Mouse (Mus musculus) embryonic facial prominence, embryonic 14.5 days (tissue): Measurements from ENCODE around the gene Nxph2. TPM values are rescaled to one million over a fixed set of nuclear protein-coding genes. Genes with fewer than 3 reads are reported as not detected.
"Not testable (repeated sequence)": the region's sequence is repeated elsewhere in the genome, so short reads cannot be mapped to it uniquely, and the experiment has no call there.

Experiments
- ATAC-seq: fragments of 200-750 bp; cut with Nextera tagmentation; 2 replicates; pipeline ENCODE4 v1.8.0; 2017; ENCODE audit warnings: low read depth, moderate number of reproducible peaks, moderate TSS enrichment
- DNase-seq: peaks from one replicate; pipeline ENCODE4 v3.0.0-alpha.2; 2015; ENCODE audit warnings: low spot score
- H3K27ac ChIP-seq: fragments of 300-500 bp; sonication (generic); replicated peaks from 2 replicates; pipeline ENCODE4 v1.5.1; 2014; ENCODE audit warnings: low read depth, mild to moderate bottlenecking, low read length, moderate library complexity
- H3K27me3 ChIP-seq: fragments of 300-500 bp; sonication (generic); replicated peaks from 2 replicates; pipeline ENCODE4 v1.6.1; 2014; ENCODE audit warnings: low read length; ENCODE audit not compliant: control insufficient read depth, insufficient read depth
- H3K36me3 ChIP-seq: fragments of 300-500 bp; sonication (generic); 2 replicates; pipeline ENCODE4 v1.6.1; 2014; ENCODE audit warnings: low read length, mixed read lengths; ENCODE audit not compliant: control insufficient read depth, insufficient read depth
- H3K4me1 ChIP-seq: fragments of 300-500 bp; sonication (generic); 2 replicates; pipeline ENCODE4 v1.6.1; 2014; ENCODE audit warnings: antibody characterized with exemption, low read length; ENCODE audit not compliant: control insufficient read depth, insufficient read depth
- H3K4me2 ChIP-seq: fragments of 300-500 bp; sonication (generic); 2 replicates; pipeline ENCODE4 v1.6.1; 2014; ENCODE audit warnings: low read depth, mild to moderate bottlenecking, low read length, moderate library complexity, mixed read lengths
- H3K4me3 ChIP-seq: fragments of 300-500 bp; sonication (generic); 2 replicates; pipeline ENCODE4 v1.5.1; 2014; ENCODE audit warnings: low read depth, mild to moderate bottlenecking, low read length
- H3K9ac ChIP-seq: fragments of 300-500 bp; sonication (generic); 2 replicates; pipeline ENCODE4 v1.6.1; 2014; ENCODE audit warnings: low read depth, mild to moderate bottlenecking, low read length, moderate library complexity, mixed read lengths
- H3K9me3 ChIP-seq: fragments of 300-500 bp; sonication (generic); 2 replicates; pipeline ENCODE4 v1.6.1; 2016; ENCODE audit warnings: low read length; ENCODE audit not compliant: control insufficient read depth
- WGBS: fragments of 180-500 bp; shearing (Covaris S2); extraction: QIAGEN DNeasy Blood & Tissue Kit; methylation state at CpG from one replicate; pipeline ENCODE4 v1.1.7; 2014; 5-methylcytosine and 5-hydroxymethylcytosine counted together
- polyA plus RNA-seq: library from polyadenylated mRNA; unstranded; fragments of >200 nt; fragmentation: Nextera tagmentation; extraction: Ambion mirVana; gene quantifications from 2 replicates; pipeline ENCODE4 v1.2.1, GENCODE M21; 2014

Nxph2 gene
- polyA plus RNA-seq, result 0.08 and 0.16 TPM in 2 replicates

DNA sequence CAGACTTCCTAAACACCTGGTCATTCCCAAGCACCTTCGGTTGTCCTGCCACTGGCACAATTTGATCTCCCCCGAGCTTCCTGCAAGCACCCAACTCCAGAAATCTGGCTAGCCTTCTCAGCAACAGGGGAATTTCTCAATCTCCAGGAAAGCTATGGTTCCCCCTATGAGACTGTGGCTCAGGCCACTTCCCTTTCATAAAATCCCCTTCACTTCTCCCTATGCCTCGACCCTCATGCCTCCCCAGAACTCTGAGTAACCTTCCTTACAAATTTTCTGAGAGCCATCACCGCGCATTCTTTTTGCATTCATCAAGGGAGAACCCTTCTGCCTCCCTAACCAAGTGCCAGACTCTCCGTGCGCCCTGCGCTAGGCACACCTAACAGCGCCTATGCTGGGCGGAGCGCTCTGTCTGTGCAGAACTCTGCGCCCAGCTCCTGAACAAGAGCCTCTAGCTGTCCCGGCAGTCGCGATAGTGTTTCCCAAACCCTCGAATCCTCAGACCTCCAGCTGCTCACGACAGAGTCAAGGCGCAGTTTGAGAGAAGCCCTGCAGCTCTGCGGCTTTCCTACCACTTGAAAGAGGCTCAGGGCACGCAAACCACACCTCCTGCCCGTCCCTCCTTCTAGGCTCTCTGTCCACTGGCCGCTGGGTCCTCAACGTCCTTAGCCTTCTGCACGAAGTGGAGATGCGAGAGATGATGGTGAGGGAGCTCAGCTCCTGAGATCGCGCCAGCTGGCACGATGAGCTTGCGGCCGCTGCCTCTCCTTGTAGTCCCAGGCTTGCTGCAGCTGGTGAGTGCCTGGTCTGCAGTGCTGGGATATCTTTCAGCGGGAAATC lies at the start of gene Nxph2:
Gene Nxph2, plus strand, starts transcription at position 501 of the 840 bp plus-strand sequence.
- no peak for ATAC-seq
- Histone ChIP-seq H3K27me3 (peaks cover 15% of the 10 kb centered on the region; the same call in 1 of the 2 replicates), H3K4me3 (peak within 1 kb of the TSS; percentile 19), H3K4me2 (peak within 1 kb of the TSS; percentile 47), H3K27ac (no peak within 1 kb of the TSS), H3K36me3 (no peaks in the 10 kb centered on the region), H3K9ac (no peak within 1 kb of the TSS), H3K9me3 (no peaks in the 10 kb centered on the region), H3K4me1 (no peaks in the 10 kb centered on the region)
- peak; percentile 13 for DNase-seq
- WGBS, result 3% methylated on average over 31 of the region's 31 CpGs

- not testable (repeated sequence) for H3K9ac ChIP-seq, H3K4me2 ChIP-seq, H3K4me3 ChIP-seq, H3K9me3 ChIP-seq, H3K27ac ChIP-seq, H3K4me1 ChIP-seq, H3K36me3 ChIP-seq, ATAC-seq, H3K27me3 ChIP-seq
- DNase-seq, result peak; percentile 16
- WGBS, result 46% methylated on average over 19 of the region's 19 CpGs
Measured at GRCm38 (mm10) chr2:23290991-23291390, 30.1 kb upstream of the Nxph2 start.

DNA sequence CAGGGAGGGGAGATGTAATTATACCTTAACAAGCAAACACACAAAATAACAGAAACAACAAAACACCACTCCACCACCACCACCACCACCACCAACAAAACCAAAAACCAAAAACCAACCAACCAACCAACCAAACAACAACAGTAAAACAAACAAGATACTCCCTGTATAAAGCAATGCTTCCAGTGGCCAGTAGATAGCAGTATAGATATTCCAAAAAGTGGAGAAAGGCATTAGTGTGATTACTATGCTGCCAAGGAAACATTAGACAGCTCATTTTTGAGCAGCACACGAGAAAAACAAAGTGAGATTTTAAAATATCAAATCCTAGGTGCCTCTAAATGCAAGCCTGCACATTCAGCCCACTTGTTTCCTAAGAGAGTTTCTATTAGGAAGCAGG lies 6.2 kb upstream of the Nxph2 start:
- H3K4me1 ChIP-seq, result no peaks in the 10 kb centered on the region
- ATAC-seq (no peak), DNase-seq (no peak)
- H3K27ac ChIP-seq, result no peak overlapping the region
- H3K9me3 ChIP-seq, result no peaks in the 10 kb centered on the region
- H3K36me3 ChIP-seq, result no peaks in the 10 kb centered on the region
- H3K27me3 ChIP-seq, result no peaks in the 10 kb centered on the region; the same call in 1 of the 2 replicates
- H3K9ac ChIP-seq, result no peak overlapping the region
- no peak overlapping the region for H3K4me2 ChIP-seq
- 8% methylated on average over 1 of the region's 1 CpGs for WGBS
- H3K4me3 ChIP-seq, result no peak overlapping the region

Other genes starting within 250 kb of the Nxph2 start
- gene Mastl, start 165.2 kb upstream of the Nxph2 start, polyA plus RNA-seq, result 8.5 and 9.4 TPM in 2 replicates
- 76.5 and 78.6 TPM in 2 replicates for gene Yme1l1, start 164.9 kb upstream of the Nxph2 start, polyA plus RNA-seq
- 0.15 TPM in 1 of 2 replicates, not detected in the other for gene 4931423N10Rik, start 113.8 kb upstream of the Nxph2 start, polyA plus RNA-seq